ENCODE assay signal across 10 mouse cellular contexts in the genomic region with DNA sequence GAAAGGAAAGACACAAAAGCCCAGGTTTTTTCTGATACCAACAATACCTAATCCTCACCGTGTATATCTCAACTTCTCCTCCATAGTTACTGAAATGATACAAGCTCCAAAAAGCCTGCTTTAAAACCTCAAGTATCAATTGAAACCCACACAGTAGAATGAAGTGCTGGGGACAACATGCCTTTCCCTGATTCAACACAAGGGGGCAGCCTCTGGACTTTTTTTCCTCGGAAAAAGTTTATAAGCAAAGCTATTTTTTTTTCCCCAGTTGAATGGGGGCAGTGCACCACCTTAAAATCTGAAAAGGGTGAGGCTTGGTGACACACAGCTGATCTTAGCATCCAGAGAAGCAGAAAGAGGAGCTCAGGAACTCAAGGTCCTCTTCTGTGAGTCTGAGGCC.
DNase-seq lines count a peak whose midpoint lies in the region; ATAC-seq lines count a peak whose summit lies in the region.
"Had no signal": no experiment of that assay in that cellular context is flagged by ENCODE, and none has a peak within 500 bp of the region (broad histone marks: within the 10 kb centered on the region; RNA-seq: fewer than 3 reads in every experiment).

No protein-coding gene starts in this region.

- H3K9ac ChIP-seq in intestine, embryonic 14.5 days (ENCODE audit: low read length), result no peak overlapping the region
- H3K9ac ChIP-seq in intestine, embryonic 16.5 days (ENCODE audit: low read depth, low read length), result no peak overlapping the region
- H3K9ac ChIP-seq: liver, embryonic 13.5 days had no signal

- H3K4me3 ChIP-seq in intestine, embryonic 14.5 days (ENCODE audit: low read depth, low read length), result no peak overlapping the region
- H3K4me3 ChIP-seq in intestine, embryonic 16.5 days (ENCODE audit: low read length), result no peak overlapping the region
- H3K4me3 ChIP-seq: erythroblast, embryonic 14.5 days; liver, embryonic 13.5 days had no signal

- WGBS in intestine, embryonic 14.5 days, result 16% methylated on average over 2 of the region's 2 CpGs
- 11% methylated on average over 2 of the region's 2 CpGs for WGBS in intestine, embryonic 16.5 days

- H3K36me3 ChIP-seq in intestine, embryonic 14.5 days (ENCODE audit: control insufficient read depth, insufficient read depth, low read length), result no peaks in the 10 kb centered on the region
- H3K36me3 ChIP-seq in intestine, embryonic 16.5 days (ENCODE audit: control insufficient read depth, insufficient read depth, low read length), result no peaks in the 10 kb centered on the region
- H3K36me3 ChIP-seq in splenic B cell, adult 2 months (ENCODE audit: control insufficient read depth, insufficient read depth, low read length, poor library complexity, severe bottlenecking), result no peaks in the 10 kb centered on the region
- H3K36me3 ChIP-seq: liver, embryonic 13.5 days had no signal

- no peaks in the 10 kb centered on the region for H3K27me3 ChIP-seq in intestine, embryonic 14.5 days (replicated peaks; ENCODE audit: control insufficient read depth, insufficient read depth, low read length)
- no peaks in the 10 kb centered on the region for H3K27me3 ChIP-seq in intestine, embryonic 16.5 days (replicated peaks; ENCODE audit: control insufficient read depth, insufficient read depth, low read length)
- no peaks in the 10 kb centered on the region for H3K27me3 ChIP-seq in splenic B cell, adult 2 months (ENCODE audit: control insufficient read depth, insufficient read depth, low read length, poor library complexity, severe bottlenecking)
- H3K27me3 ChIP-seq: liver, embryonic 13.5 days had no signal

- DNase-seq in adrenal gland, adult 2 months, result peak; percentile 25
- DNase-seq in adrenal gland, adult 8-10 months, result no peak
- DNase-seq in intestine, embryonic 14.5 days (ENCODE audit: low spot score), result peak; percentile 59
- DNase-seq in urinary bladder, postnatal 14 days (ENCODE audit: low spot score), result peak; percentile 40
- no peak for DNase-seq in urinary bladder, postnatal 10 days (ENCODE audit: low spot score)
- DNase-seq in hindlimb bud, embryonic 11.5 days (ENCODE audit: extremely low spot score, low read depth, low spot score), result peak; percentile 5
- peak; percentile 59 for DNase-seq in splenic B cell, adult 2 months (ENCODE audit: low read depth, low spot score)
- DNase-seq: liver, embryonic 13.5 days had no signal

- H3K4me1 ChIP-seq in intestine, embryonic 14.5 days (replicated peaks; ENCODE audit: control insufficient read depth, insufficient read depth, low read length), result no peaks in the 10 kb centered on the region
- H3K4me1 ChIP-seq in intestine, embryonic 16.5 days (ENCODE audit: control insufficient read depth, insufficient read depth, low read length), result no peaks in the 10 kb centered on the region

- no peaks in the 10 kb centered on the region for H3K9me3 ChIP-seq in intestine, embryonic 14.5 days (ENCODE audit: control insufficient read depth, low read length)
- H3K9me3 ChIP-seq in intestine, embryonic 16.5 days (ENCODE audit: control insufficient read depth, low read length), result no peaks in the 10 kb centered on the region
- H3K9me3 ChIP-seq: liver, embryonic 13.5 days had no signal

- H3K4me2 ChIP-seq in intestine, embryonic 14.5 days (ENCODE audit: low read length), result no peak overlapping the region
- H3K4me2 ChIP-seq in intestine, embryonic 16.5 days (ENCODE audit: low read depth, low read length), result no peak overlapping the region
- H3K4me2 ChIP-seq: liver, embryonic 13.5 days had no signal

- no peak for ATAC-seq in intestine, embryonic 14.5 days (replicated peaks; ENCODE audit: low FRiP score, low TSS enrichment, low read depth)
- ATAC-seq in intestine, embryonic 16.5 days, result no peak

- no peak overlapping the region for H3K27ac ChIP-seq in intestine, embryonic 14.5 days (ENCODE audit: low read depth)
- no peak overlapping the region for H3K27ac ChIP-seq in intestine, embryonic 16.5 days (ENCODE audit: low read length)
- H3K27ac ChIP-seq: liver, embryonic 13.5 days had no signal

Comparison
In these comparisons a context has a peak if more than half of its experiments do, and no peak if none do; other contexts are left out.
1. DNase-seq: peak in adrenal gland, adult 2 months (single experiment), intestine, embryonic 14.5 days (single experiment), urinary bladder, postnatal 14 days (single experiment), hindlimb bud, embryonic 11.5 days (single experiment) and splenic B cell, adult 2 months (single experiment); none in adrenal gland, adult 8-10 months (single experiment) and urinary bladder, postnatal 10 days (single experiment).